Mouse (Mus musculus): ENCODE measurements around the gene Kcng3. TPM values are rescaled to one million over a fixed set of nuclear protein-coding genes. Genes with fewer than 3 reads are reported as not detected.

Kcng3 gene
- polyA plus RNA-seq, 1 experiment from 2014 or later = not detected

- Histone ChIP-seq H3K27me3 (replicated peaks) (no peaks in the 10 kb centered on the region), H3K4me1 (no peaks in the 10 kb centered on the region), H3K4me2 (replicated peaks) (no peak overlapping the region), H3K9me3 (no peaks in the 10 kb centered on the region), H3K9ac (no peak overlapping the region), H3K27ac (no peak overlapping the region), H3K4me3 (no peak overlapping the region), H3K36me3 (no peaks in the 10 kb centered on the region)
- ATAC-seq (ENCODE audit: low FRiP score, low read depth) = peak; percentile 67
- WGBS = 58% methylated on average over 4 of the region's 4 CpGs
Measured at GRCm38 (mm10) chr17:83565506-83565905, 66.2 kb downstream of the Kcng3 start.

GRCm38 (mm10) chr17:83564119-83564820, 67.4 kb downstream of the Kcng3 start:
- ATAC-seq (ENCODE audit: low FRiP score, low read depth) = no peak
- 67% methylated on average over 12 of the region's 12 CpGs for WGBS
- Histone ChIP-seq H3K27me3 (replicated peaks) (no peaks in the 10 kb centered on the region), H3K4me2 (replicated peaks) (peak overlapping the region; percentile 25; the same call in 1 of the 2 replicates), H3K4me3 (no peak overlapping the region), H3K9ac (no peak overlapping the region), H3K9me3 (no peaks in the 10 kb centered on the region), H3K4me1 (no peaks in the 10 kb centered on the region), H3K36me3 (no peaks in the 10 kb centered on the region), H3K27ac (no peak overlapping the region)

GRCm38 (mm10) chr17:83563703-83564111, 68.0 kb downstream of the Kcng3 start:
- Histone ChIP-seq H3K9me3 (no peaks in the 10 kb centered on the region), H3K4me3 (no peak overlapping the region; the same call in 1 of the 2 replicates), H3K27ac (no peak overlapping the region), H3K9ac (no peak overlapping the region), H3K4me2 (replicated peaks) (peak overlapping the region; percentile 25; the same call in 1 of the 2 replicates), H3K27me3 (replicated peaks) (no peaks in the 10 kb centered on the region), H3K36me3 (no peaks in the 10 kb centered on the region), H3K4me1 (no peaks in the 10 kb centered on the region)
- 58% methylated on average over 10 of the region's 10 CpGs for WGBS
- no peak for ATAC-seq (ENCODE audit: low FRiP score, low read depth)

GRCm38 (mm10) chr17:83562153-83563010, 69.3 kb downstream of the Kcng3 start:
- WGBS = 93% methylated on average over 5 of the region's 5 CpGs

GRCm38 (mm10) chr17:83559081-83559480, 72.6 kb downstream of the Kcng3 start:
- Histone ChIP-seq H3K9ac (no peak overlapping the region), H3K4me1 (no peaks in the 10 kb centered on the region), H3K4me2 (replicated peaks) (no peak overlapping the region), H3K27me3 (replicated peaks) (no peaks in the 10 kb centered on the region), H3K4me3 (no peak overlapping the region), H3K27ac (no peak overlapping the region), H3K9me3 (no peaks in the 10 kb centered on the region), H3K36me3 (no peaks in the 10 kb centered on the region)
- no peak for ATAC-seq (ENCODE audit: low FRiP score, low read depth)
- WGBS = 73% methylated on average over 8 of the region's 8 CpGs

More at GRCm38 (mm10) chr17:83562153-83563010, 69.3 kb downstream of the Kcng3 start:
- H3K9ac ChIP-seq = no peak overlapping the region
- ATAC-seq (ENCODE audit: low FRiP score, low read depth) = no peak
- H3K27me3 ChIP-seq (replicated peaks) = no peaks in the 10 kb centered on the region
- H3K4me2 ChIP-seq (replicated peaks) = no peak overlapping the region
- H3K4me3 ChIP-seq = no peak overlapping the region
- H3K27ac ChIP-seq = no peak overlapping the region
- H3K36me3 ChIP-seq = no peaks in the 10 kb centered on the region
- no peaks in the 10 kb centered on the region for H3K4me1 ChIP-seq
- H3K9me3 ChIP-seq = no peaks in the 10 kb centered on the region

GRCm38 (mm10) chr17:83555836-83556235, 75.9 kb downstream of the Kcng3 start:
- Histone ChIP-seq H3K9me3 (no peaks in the 10 kb centered on the region), H3K27ac (no peak overlapping the region), H3K4me1 (no peaks in the 10 kb centered on the region), H3K36me3 (no peaks in the 10 kb centered on the region), H3K4me3 (no peak overlapping the region), H3K27me3 (replicated peaks) (no peaks in the 10 kb centered on the region), H3K4me2 (replicated peaks) (no peak overlapping the region), H3K9ac (no peak overlapping the region)
- no peak for ATAC-seq (ENCODE audit: low FRiP score, low read depth)
- 95% methylated on average over 11 of the region's 11 CpGs for WGBS

GRCm38 (mm10) chr17:83554997-83555396, 76.7 kb downstream of the Kcng3 start:
- Histone ChIP-seq H3K27me3 (replicated peaks) (no peaks in the 10 kb centered on the region), H3K36me3 (no peaks in the 10 kb centered on the region), H3K4me2 (replicated peaks) (no peak overlapping the region), H3K27ac (no peak overlapping the region), H3K4me3 (no peak overlapping the region), H3K9me3 (no peaks in the 10 kb centered on the region), H3K4me1 (no peaks in the 10 kb centered on the region), H3K9ac (no peak overlapping the region)
- WGBS = 87% methylated on average over 7 of the region's 7 CpGs
- ATAC-seq (ENCODE audit: low FRiP score, low read depth) = no peak

- Histone ChIP-seq H3K4me2 (replicated peaks) (no peak overlapping the region), H3K9me3 (no peaks in the 10 kb centered on the region), H3K4me1 (peaks cover 15% of the 10 kb centered on the region), H3K36me3 (no peaks in the 10 kb centered on the region), H3K27me3 (replicated peaks) (peaks cover 10% of the 10 kb centered on the region), H3K27ac (no peak overlapping the region), H3K4me3 (no peak overlapping the region), H3K9ac (no peak overlapping the region)
- 38% methylated on average over 12 of the region's 12 CpGs for WGBS
- no peak for ATAC-seq (ENCODE audit: low FRiP score, low read depth)
Measured at GRCm38 (mm10) chr17:83548501-83549233, 83.0 kb downstream of the Kcng3 start.

- H3K36me3 ChIP-seq = no peaks in the 10 kb centered on the region
- H3K4me3 ChIP-seq = no peak overlapping the region
- H3K4me1 ChIP-seq = peaks cover 15% of the 10 kb centered on the region
- H3K27ac ChIP-seq = no peak overlapping the region
- WGBS = 45% methylated on average over 10 of the region's 10 CpGs
- no peak overlapping the region for H3K4me2 ChIP-seq (replicated peaks)
- H3K27me3 ChIP-seq (replicated peaks) = peaks cover 10% of the 10 kb centered on the region
- no peaks in the 10 kb centered on the region for H3K9me3 ChIP-seq
- no peak overlapping the region for H3K9ac ChIP-seq
- no peak for ATAC-seq (ENCODE audit: low FRiP score, low read depth)
Measured at GRCm38 (mm10) chr17:83547145-83547544, 84.5 kb downstream of the Kcng3 start.

GRCm38 (mm10) chr17:83545756-83546742, 85.6 kb downstream of the Kcng3 start:
- peak overlapping the region; percentile 53 for H3K4me2 ChIP-seq (replicated peaks)
- H3K4me1 ChIP-seq = peaks cover 15% of the 10 kb centered on the region
- H3K36me3 ChIP-seq = no peaks in the 10 kb centered on the region
- WGBS = 4% methylated on average over 35 of the region's 35 CpGs
- 0 out of 2 replicates have a peak overlapping the region, but pooled peaks have one; percentile 17 for H3K27ac ChIP-seq
- peak overlapping the region; percentile 19 for H3K4me3 ChIP-seq
- H3K9me3 ChIP-seq = no peaks in the 10 kb centered on the region
- no peak overlapping the region for H3K9ac ChIP-seq
- ATAC-seq (ENCODE audit: low FRiP score, low read depth) = peak; percentile 67
- H3K27me3 ChIP-seq (replicated peaks) = peaks cover 10% of the 10 kb centered on the region

GRCm38 (mm10) chr17:83545259-83545658, 86.4 kb downstream of the Kcng3 start:
- H3K27me3 ChIP-seq (replicated peaks) = peaks cover 10% of the 10 kb centered on the region
- no peaks in the 10 kb centered on the region for H3K36me3 ChIP-seq
- no peaks in the 10 kb centered on the region for H3K9me3 ChIP-seq
- H3K9ac ChIP-seq = no peak overlapping the region
- H3K4me1 ChIP-seq = peaks cover 15% of the 10 kb centered on the region
- no peak for ATAC-seq (ENCODE audit: low FRiP score, low read depth)
- WGBS = 68% methylated on average over 6 of the region's 6 CpGs
- H3K27ac ChIP-seq = no peak overlapping the region
- peak overlapping the region; percentile 53 for H3K4me2 ChIP-seq (replicated peaks)
- no peak overlapping the region for H3K4me3 ChIP-seq

All from neural tube, embryonic 12.5 days (tissue).